Mouse (Mus musculus) CH12.LX (cell line): Measurements from ENCODE around the gene Gm38392. TPM values are rescaled to one million over a fixed set of nuclear protein-coding genes. Genes with fewer than 3 reads are reported as not detected.

Experiments used
- DNase-seq: peaks from one replicate; pipeline ENCODE4 v3.0.0-alpha.2; 2013; ENCODE audit errors: extremely low read depth
- H3K27ac ChIP-seq: 2 replicates; pipeline ENCODE4 v1.5.1; 2012; ENCODE audit warnings: low read depth, mild to moderate bottlenecking, control low read depth, moderate library complexity; ENCODE audit not compliant: insufficient read depth
- H3K27me3 ChIP-seq: replicated peaks from 2 replicates; pipeline ENCODE3; 2012; ENCODE audit warnings: inconsistent platforms
- H3K36me3 ChIP-seq, 2 experiments: replicated peaks in 1 of 2; 2 replicates each; pipeline versions ENCODE3 to v1.6.1; 2012; ENCODE audit warnings: inconsistent platforms in 1 of 2, low read length in 1 of 2, mild to moderate bottlenecking in 1 of 2, mixed read lengths in 1 of 2, moderate library complexity in 1 of 2; ENCODE audit not compliant: control insufficient read depth in 1 of 2, insufficient read depth in 1 of 2
- H3K4me1 ChIP-seq, 2 experiments: 2 replicates each; pipeline ENCODE4 v1.6.1; 2012; ENCODE audit warnings: inconsistent platforms in 1 of 2, moderate library complexity in 1 of 2; ENCODE audit not compliant: insufficient read depth in 2 of 2, control insufficient read depth in 1 of 2
- H3K4me2 ChIP-seq: 2 replicates; pipeline ENCODE4 v1.6.1; 2012; ENCODE audit warnings: low read depth, mild to moderate bottlenecking, control low read depth; ENCODE audit not compliant: poor library complexity, insufficient read depth, severe bottlenecking
- H3K4me3 ChIP-seq, 3 experiments: fragments of 150-350 bp in 1 of 3; sonication (generic) in 1 of 3; replicated peaks in 1 of 3; 2 replicates each; pipeline versions ENCODE3 to v1.5.1; 2011 to 2012; ENCODE audit warnings: low read depth in 2 of 3, low read length in 2 of 3, mild to moderate bottlenecking in 2 of 3, moderate library complexity in 2 of 3, control low read depth in 1 of 3, improper control_type of control experiment in 1 of 3, inconsistent platforms in 1 of 3, mixed read lengths in 1 of 3; ENCODE audit not compliant: poor library complexity in 1 of 3
- H3K79me2 ChIP-seq: replicated peaks from 2 replicates; pipeline ENCODE4 v1.6.1; 2012; ENCODE audit warnings: mild to moderate bottlenecking, moderate library complexity; ENCODE audit not compliant: control insufficient read depth, poor library complexity, insufficient read depth, severe bottlenecking; ENCODE audit errors: extremely low read depth
- H3K9ac ChIP-seq: 2 replicates; pipeline ENCODE4 v1.6.1; 2012; ENCODE audit warnings: low read depth, mild to moderate bottlenecking, control low read depth, moderate library complexity; ENCODE audit not compliant: insufficient read depth
- H3K9me3 ChIP-seq: replicated peaks from 2 replicates; pipeline ENCODE3; 2012; ENCODE audit warnings: low read length, inconsistent platforms, mixed read lengths
- BHLHE40 ChIP-seq: IDR thresholded peaks from 2 replicates; pipeline ENCODE4 v1.6.1; 2011; ENCODE audit warnings: mild to moderate bottlenecking, low read depth, low read length, improper control_type of control experiment
- CHD1 ChIP-seq: IDR thresholded peaks from 2 replicates; pipeline ENCODE4 v1.6.1; 2012; ENCODE audit warnings: low read depth, low read length, improper control_type of control experiment, inconsistent platforms
- CHD2 ChIP-seq: IDR thresholded peaks from 2 replicates; pipeline ENCODE4 v1.6.1; 2011; ENCODE audit warnings: low read length, improper control_type of control experiment
- CTCF ChIP-seq, 2 experiments: IDR thresholded peaks in 1 of 2; conservative IDR thresholded peaks in 1 of 2; 2 replicates each; pipeline ENCODE4 v1.5.1; 2011 to 2012; ENCODE audit warnings: low read depth in 2 of 2, low read length in 2 of 2, improper control_type of control experiment in 1 of 2, inconsistent platforms in 1 of 2, mild to moderate bottlenecking in 1 of 2, moderate library complexity in 1 of 2
- E2F4 ChIP-seq: IDR thresholded peaks from 2 replicates; pipeline ENCODE4 v1.6.1; 2011; ENCODE audit warnings: low read depth, low read length, improper control_type of control experiment; ENCODE audit not compliant: insufficient replicate concordance
- EP300 ChIP-seq: IDR thresholded peaks from 2 replicates; pipeline ENCODE4 v1.6.1; 2011; ENCODE audit warnings: low read length, improper control_type of control experiment
- GABPA ChIP-seq: IDR thresholded peaks from 2 replicates; pipeline ENCODE4 v1.6.1; 2012; ENCODE audit warnings: low read depth, low read length, improper control_type of control experiment, inconsistent platforms; ENCODE audit not compliant: insufficient replicate concordance
- HCFC1 ChIP-seq: IDR thresholded peaks from 2 replicates; pipeline ENCODE4 v1.6.1; 2012; ENCODE audit warnings: low read depth, mild to moderate bottlenecking, inconsistent platforms, low read length, improper control_type of control experiment
- IRF4 ChIP-seq: IDR thresholded peaks from 2 replicates; pipeline ENCODE4 v1.6.1; 2014; ENCODE audit warnings: low read depth, mild to moderate bottlenecking, inconsistent platforms, low read length, improper control_type of control experiment
- JUN ChIP-seq: IDR thresholded peaks from 2 replicates; pipeline ENCODE4 v1.6.1; 2011; ENCODE audit warnings: low read depth, mild to moderate bottlenecking, low read length, improper control_type of control experiment, moderate library complexity; ENCODE audit not compliant: insufficient read depth
- KAT2A ChIP-seq: IDR thresholded peaks from 2 replicates; pipeline ENCODE4 v1.6.1; 2012; ENCODE audit warnings: low read length, improper control_type of control experiment, inconsistent platforms; ENCODE audit not compliant: insufficient replicate concordance
- MAFK ChIP-seq: IDR thresholded peaks from 2 replicates; pipeline ENCODE4 v1.6.1; 2011; ENCODE audit warnings: low read length, improper control_type of control experiment; ENCODE audit not compliant: insufficient replicate concordance
- MAX ChIP-seq: IDR thresholded peaks from 2 replicates; pipeline ENCODE4 v1.6.1; 2011; ENCODE audit warnings: low read length, improper control_type of control experiment
- MAZ ChIP-seq: IDR thresholded peaks from 2 replicates; pipeline ENCODE4 v1.6.1; 2012; ENCODE audit warnings: low read depth, mild to moderate bottlenecking, inconsistent platforms, low read length, improper control_type of control experiment, moderate library complexity
- MEF2A ChIP-seq: IDR thresholded peaks from 2 replicates; pipeline ENCODE4 v1.6.1; 2014; ENCODE audit warnings: low read depth, mild to moderate bottlenecking, inconsistent platforms, low read length, improper control_type of control experiment, borderline replicate concordance
- MXI1 ChIP-seq: IDR thresholded peaks from 2 replicates; pipeline ENCODE4 v1.6.1; 2011; ENCODE audit warnings: mild to moderate bottlenecking, low read depth, low read length, improper control_type of control experiment
- MYC ChIP-seq: IDR thresholded peaks from 2 replicates; pipeline ENCODE4 v1.6.1; 2011; ENCODE audit warnings: low read depth, mild to moderate bottlenecking, improper control_type of control experiment, low read length
- POLR2A ChIP-seq: IDR thresholded peaks from 2 replicates; pipeline ENCODE4 v1.6.1; 2011; ENCODE audit warnings: low read depth, mild to moderate bottlenecking, improper control_type of control experiment, low read length
- POLR2AphosphoS2 ChIP-seq: IDR thresholded peaks from 2 replicates; pipeline ENCODE4 v1.6.1; 2011; ENCODE audit warnings: low read depth, low read length, improper control_type of control experiment
- RAD21 ChIP-seq: IDR thresholded peaks from 2 replicates; pipeline ENCODE4 v1.6.1; 2011; ENCODE audit warnings: low read depth, mild to moderate bottlenecking, low read length, improper control_type of control experiment, moderate library complexity
- RCOR1 ChIP-seq: conservative IDR thresholded peaks from 2 replicates; pipeline ENCODE4 v1.6.1; 2012; ENCODE audit warnings: low read depth, mild to moderate bottlenecking, inconsistent platforms, low read length, improper control_type of control experiment
- TCF12 ChIP-seq: IDR thresholded peaks from 2 replicates; pipeline ENCODE4 v1.6.1; 2014; ENCODE audit warnings: low read depth, mild to moderate bottlenecking, inconsistent platforms, low read length, improper control_type of control experiment
- ZC3H11A ChIP-seq: IDR thresholded peaks from 2 replicates; pipeline ENCODE4 v1.6.1; 2012; ENCODE audit warnings: low read depth, mild to moderate bottlenecking, inconsistent platforms, low read length, improper control_type of control experiment
- ZNF384 ChIP-seq: IDR thresholded peaks from 2 replicates; pipeline ENCODE4 v1.6.1; 2012; ENCODE audit warnings: low read depth, low read length, improper control_type of control experiment, inconsistent platforms
- dilution Hi-C: fragments of 300-500 bp; cut with MboI; formaldehyde crosslinking; loops from 2 replicates; pipeline ENCODE4 v1.14.3; 2020; ENCODE audit warnings: low sequenced_read_pairs; ENCODE audit not compliant: extremely low pct_unique_long_range_greater_than_20kb, extremely low pct_ligation_motif_present
- in situ Hi-C: fragments of 300-500 bp; cut with MboI; formaldehyde crosslinking; loops from 3 replicates; pipeline ENCODE4 v1.14.3; 2019; ENCODE audit warnings: low sequenced_read_pairs, low pct_ligation_motif_present, low pct_unique_long_range_greater_than_20kb, mixed read lengths
- polyA plus RNA-seq: library from polyadenylated mRNA; unstranded; fragments of >175 nt; gene quantifications from 2 replicates; pipeline ENCODE4 v1.2.1, GENCODE M21; 2012; ENCODE audit warnings: low read depth; ENCODE audit not compliant: insufficient read length
- total RNA-seq, 2 experiments: library from RNA; depleted of rRNA; stranded (reverse); fragments of 300-350 nt in 1 of 2; fragments of >200 nt in 1 of 2; gene quantifications; 2 replicates each; pipeline ENCODE4 v1.2.3; 2012 to 2014

Gene Gm38392
- total and polyA plus RNA-seq, 3 experiments = not detected

DNA sequence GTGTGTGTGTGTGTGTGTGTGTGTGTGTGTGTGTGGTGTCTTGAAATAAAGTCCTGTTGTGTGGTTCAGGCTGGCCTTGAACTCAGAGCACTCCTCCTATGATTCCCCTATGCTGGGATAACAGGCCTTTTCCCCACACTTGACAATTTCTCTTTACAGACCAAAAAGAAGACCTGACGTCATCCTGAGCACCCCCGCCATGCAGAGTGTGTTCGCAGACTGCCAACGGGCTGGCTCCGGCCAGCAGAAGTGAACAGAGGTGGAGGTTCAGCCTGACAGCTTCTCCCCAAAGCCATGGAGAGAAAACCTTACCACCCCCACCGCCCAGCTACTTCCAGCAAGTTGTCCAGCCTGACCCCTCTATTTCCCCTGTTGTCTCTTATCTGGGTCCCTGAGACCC, 57.5 kb downstream of the Gm38392 start:
- DNase-seq = no peak
- Histone ChIP-seq H3K4me1 (peaks cover 12 to 39% of the 10 kb centered on the region in 2 experiments), H3K4me3 (no peak overlapping the region), H3K4me2 (no peak overlapping the region), H3K9me3 (no peaks in the 10 kb centered on the region), H3K27ac (no peak overlapping the region), H3K27me3 (peaks cover 60% of the 10 kb centered on the region), H3K9ac (no peak overlapping the region), H3K36me3 (no peaks in the 10 kb centered on the region), H3K79me2 (no peaks in the 10 kb centered on the region)
- dilution Hi-C loops (no loop called here), in situ Hi-C loops (no loop called here)
- TF ChIP-seq ZNF384 (no peak), CTCF (conservative IDR thresholded peaks at IDR 0.05 in 1 of 2, IDR thresholded peaks at IDR 0.05 in 1 of 2; ENCODE audit: low read depth in 2 of 2, low read length in 2 of 2) (no peak), MYC (no peak), POLR2A (no peak), CHD1 (no peak), TCF12 (no peak), BHLHE40 (no peak), EP300 (no peak), MAZ (no peak), GABPA (no peak), KAT2A (no peak)

DNA sequence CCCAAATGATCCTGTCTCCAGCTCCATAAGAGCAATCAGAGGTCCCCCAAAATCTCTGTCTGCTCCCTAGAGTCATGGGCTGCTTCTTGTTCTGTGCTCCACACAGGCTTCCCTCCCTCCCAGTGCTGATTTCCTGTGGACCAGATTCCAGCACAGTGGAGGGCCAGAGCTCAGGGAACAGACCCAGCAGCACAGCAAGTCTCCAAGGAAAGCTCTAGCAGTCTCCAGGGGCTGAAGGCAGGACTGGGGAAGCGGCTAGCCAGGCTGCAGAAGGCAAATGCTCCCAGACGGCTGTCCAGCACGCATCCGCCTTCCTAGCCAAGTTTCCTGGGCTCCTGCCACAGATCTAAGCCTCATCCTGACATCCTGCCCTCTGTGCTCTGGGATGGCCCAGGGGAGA, 58.1 kb downstream of the Gm38392 start:
- dilution Hi-C loops = no loop called here
- no peak overlapping the region for H3K4me3 ChIP-seq
- no peaks in the 10 kb centered on the region for H3K9me3 ChIP-seq
- H3K36me3 ChIP-seq = no peaks in the 10 kb centered on the region
- TF ChIP-seq CHD2 (no peak), RAD21 (no peak), POLR2AphosphoS2 (no peak), HCFC1 (no peak), RCOR1 (no peak), JUN (no peak), MAX (no peak), MEF2A (no peak), E2F4 (no peak), ZC3H11A (no peak), MAFK (no peak), MXI1 (no peak), IRF4 (no peak)
- H3K27me3 ChIP-seq = peaks cover 65% of the 10 kb centered on the region
- no peak overlapping the region for H3K27ac ChIP-seq
- in situ Hi-C loops = no loop called here
- no peak for DNase-seq
- no peak overlapping the region for H3K9ac ChIP-seq
- H3K79me2 ChIP-seq = no peaks in the 10 kb centered on the region
- H3K4me2 ChIP-seq = no peak overlapping the region
- peaks cover 10 to 34% of the 10 kb centered on the region in 2 experiments for H3K4me1 ChIP-seq
